In the genomic region with DNA sequence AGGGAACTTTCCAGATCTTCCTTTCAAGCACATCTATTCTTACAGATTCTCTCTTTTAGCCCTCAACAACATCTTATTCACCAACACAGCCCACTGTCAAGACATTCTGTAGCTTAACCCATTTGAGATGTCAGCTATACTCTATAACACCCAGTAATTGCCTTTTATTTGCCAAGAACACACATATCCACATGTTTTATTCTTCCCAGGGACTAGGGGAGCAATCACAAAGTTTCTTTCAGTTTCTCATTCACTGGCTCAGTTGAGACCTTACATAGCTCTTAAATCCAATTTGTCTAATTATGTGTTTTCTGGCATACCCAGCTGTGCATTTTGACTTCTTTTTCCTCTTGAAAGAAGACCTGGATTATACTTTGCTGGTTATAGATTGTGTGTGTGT, we compare ENCODE assay signal across 30 mouse cellular contexts.
"Had no signal": no experiment of that assay in that cellular context is flagged by ENCODE, and none has a peak within 500 bp of the region (broad histone marks: within the 10 kb centered on the region; RNA-seq: fewer than 3 reads in every experiment).

No protein-coding gene starts in this region.

- H3K27ac ChIP-seq: limb, embryonic 10.5 days; limb, embryonic 12.5 days; limb, embryonic 13.5 days; limb, embryonic 15.5 days; liver, embryonic 12.5 days; liver, embryonic 13.5 days; liver, embryonic 14.5 days; liver, embryonic 15.5 days; lung, embryonic 15.5 days; macrophage; midbrain, embryonic 10.5 days; midbrain, embryonic 12.5 days; midbrain, embryonic 13.5 days; midbrain, embryonic 15.5 days; neural tube, embryonic 12.5 days; neural tube, embryonic 13.5 days had no signal

- H3K4me3 ChIP-seq: limb, embryonic 10.5 days; limb, embryonic 12.5 days; limb, embryonic 13.5 days; limb, embryonic 15.5 days; liver, embryonic 12.5 days; liver, embryonic 13.5 days; liver, embryonic 15.5 days; lung, embryonic 15.5 days; megakaryocyte, embryonic 14.5 days; midbrain, embryonic 10.5 days; midbrain, embryonic 12.5 days; midbrain, embryonic 13.5 days; midbrain, embryonic 15.5 days; myocyte; neural tube, embryonic 12.5 days; neural tube, embryonic 13.5 days had no signal

- ATAC-seq: liver, embryonic 12.5 days; liver, postnatal 0 days; lung, postnatal 0 days; midbrain, embryonic 13.5 days; midbrain, embryonic 15.5 days; midbrain, embryonic 16.5 days had no signal

- H3K9me3 ChIP-seq: limb, embryonic 10.5 days; limb, embryonic 12.5 days; limb, embryonic 13.5 days; limb, embryonic 15.5 days; liver, embryonic 12.5 days; liver, embryonic 13.5 days; liver, embryonic 15.5 days; lung, embryonic 15.5 days; megakaryocyte, embryonic 14.5 days; midbrain, embryonic 10.5 days; midbrain, embryonic 12.5 days; midbrain, embryonic 13.5 days; midbrain, embryonic 15.5 days; neural tube, embryonic 12.5 days; neural tube, embryonic 13.5 days had no signal

- H3K27me3 ChIP-seq: limb, embryonic 12.5 days; limb, embryonic 13.5 days; limb, embryonic 15.5 days; liver, embryonic 12.5 days; liver, embryonic 13.5 days; liver, embryonic 15.5 days; lung, embryonic 15.5 days; megakaryocyte, embryonic 14.5 days; midbrain, embryonic 12.5 days; midbrain, embryonic 13.5 days; midbrain, embryonic 15.5 days; neural tube, embryonic 12.5 days; neural tube, embryonic 13.5 days had no signal

- H3K4me2 ChIP-seq: limb, embryonic 12.5 days; limb, embryonic 13.5 days; limb, embryonic 15.5 days; liver, embryonic 11.5 days; liver, embryonic 12.5 days; liver, embryonic 13.5 days; liver, embryonic 15.5 days; lung, embryonic 15.5 days; midbrain, embryonic 11.5 days; midbrain, embryonic 12.5 days; midbrain, embryonic 13.5 days; midbrain, embryonic 15.5 days; neural tube, embryonic 12.5 days; neural tube, embryonic 13.5 days had no signal

- H3K9ac ChIP-seq: limb, embryonic 12.5 days; limb, embryonic 13.5 days; limb, embryonic 15.5 days; liver, embryonic 12.5 days; liver, embryonic 13.5 days; liver, embryonic 14.5 days; liver, embryonic 15.5 days; liver, postnatal 0 days; lung, embryonic 15.5 days; midbrain, embryonic 12.5 days; midbrain, embryonic 13.5 days; midbrain, embryonic 15.5 days; neural tube, embryonic 12.5 days; neural tube, embryonic 13.5 days had no signal

- DNase-seq: left cerebral cortex, postnatal 4 days; liver; liver, embryonic 13.5 days; liver, postnatal 0 days; lung, adult 2 months; lung, postnatal 10 days; lung, postnatal 36 days; lung, postnatal 4 days; midbrain, embryonic 14.5 days had no signal

- H3K4me1 ChIP-seq: limb, embryonic 10.5 days; limb, embryonic 12.5 days; limb, embryonic 13.5 days; limb, embryonic 15.5 days; liver, embryonic 12.5 days; liver, embryonic 13.5 days; liver, embryonic 15.5 days; lung, embryonic 15.5 days; megakaryocyte, embryonic 14.5 days; midbrain, embryonic 10.5 days; midbrain, embryonic 12.5 days; midbrain, embryonic 13.5 days; midbrain, embryonic 15.5 days; neural tube, embryonic 12.5 days; neural tube, embryonic 13.5 days had no signal

- H3K36me3 ChIP-seq: limb, embryonic 10.5 days; limb, embryonic 12.5 days; limb, embryonic 13.5 days; limb, embryonic 15.5 days; liver, embryonic 12.5 days; liver, embryonic 13.5 days; liver, embryonic 15.5 days; lung, embryonic 15.5 days; midbrain, embryonic 10.5 days; midbrain, embryonic 12.5 days; midbrain, embryonic 13.5 days; midbrain, embryonic 15.5 days; neural tube, embryonic 12.5 days; neural tube, embryonic 13.5 days had no signal
